Mouse (Mus musculus): ENCODE results near the gene Rpl18a. TPM values are rescaled to one million over a fixed set of nuclear protein-coding genes. Genes with fewer than 3 reads are reported as not detected.
A peak's percentile ranks its signal among the peaks of the same experiment; 100 is the strongest.

Rpl18a gene
- 2,490 and 2,569 TPM in 2 replicates for polyA plus RNA-seq (2015; fragmentation: Nextera tagmentation; extraction: Ambion mirVana)

DNA sequence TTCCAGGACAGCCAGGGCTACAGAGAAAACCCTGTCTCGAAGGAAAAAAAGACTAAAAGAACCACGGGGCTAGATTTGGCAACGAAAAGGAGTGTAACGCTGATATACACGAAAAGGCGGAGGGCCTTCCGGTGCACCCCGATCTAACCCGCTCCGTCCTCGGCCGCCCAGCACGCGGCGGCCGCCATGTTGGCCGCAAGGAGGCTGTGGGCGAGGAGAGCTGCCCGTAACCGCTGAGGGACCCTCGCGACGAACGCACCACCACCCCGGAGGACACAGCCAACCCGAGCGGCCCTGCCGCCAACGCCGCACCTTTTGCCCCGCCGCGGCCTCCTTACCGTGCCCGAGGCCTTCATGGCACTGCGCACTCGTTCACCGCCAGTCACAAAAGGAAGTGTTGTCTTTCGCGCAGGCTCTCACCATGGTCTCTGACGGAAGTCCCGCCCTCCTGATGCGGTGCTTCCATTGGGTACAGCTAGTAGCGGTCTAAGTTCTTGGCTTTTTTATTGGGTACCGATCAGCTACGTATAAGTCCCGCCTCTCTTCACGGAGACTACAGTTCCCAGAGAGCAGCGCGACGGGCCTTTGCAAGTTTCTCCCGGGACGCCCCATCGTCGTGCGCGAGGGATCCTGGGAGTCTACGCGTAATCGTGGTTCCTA is at the start of gene Rpl18a:
TSS of gene Rpl18a (minus strand) at position 392 of the 660 bp plus-strand sequence.
- Histone ChIP-seq H3K9ac (replicated peaks) (peak within 1 kb of the TSS; percentile 80), H3K4me2 (ENCODE audit: low read depth, low read length) (peak within 1 kb of the TSS; percentile 90), H3K4me3 (ENCODE audit: low read depth, low read length) (peak within 1 kb of the TSS; percentile 70), H3K4me1 (ENCODE audit: insufficient read depth) (peaks cover 22% of the 10 kb centered on the region), H3K27ac (ENCODE audit: low read depth) (peak within 1 kb of the TSS; percentile 80), H3K9me3 (ENCODE audit: low read length) (no peaks in the 10 kb centered on the region), H3K36me3 (replicated peaks; ENCODE audit: insufficient read depth, low read length) (peaks cover 20% of the 10 kb centered on the region), H3K27me3 (ENCODE audit: insufficient read depth, low read length) (peaks cover 13% of the 10 kb centered on the region)
- TF ChIP-seq CTCF (IDR thresholded peaks at IDR 0.05; ENCODE audit: low read depth) (peak; percentile 20; the same call in 1 of the 2 replicates), EP300 (IDR thresholded peaks at IDR 0.05; ENCODE audit: low read depth) (no peak)
- ATAC-seq (peak; percentile 97), DNase-seq (peak; percentile 95)
- under 1% methylated on average over 59 of the region's 60 CpGs for WGBS (ENCODE audit: insufficient replicate concordance)

DNA sequence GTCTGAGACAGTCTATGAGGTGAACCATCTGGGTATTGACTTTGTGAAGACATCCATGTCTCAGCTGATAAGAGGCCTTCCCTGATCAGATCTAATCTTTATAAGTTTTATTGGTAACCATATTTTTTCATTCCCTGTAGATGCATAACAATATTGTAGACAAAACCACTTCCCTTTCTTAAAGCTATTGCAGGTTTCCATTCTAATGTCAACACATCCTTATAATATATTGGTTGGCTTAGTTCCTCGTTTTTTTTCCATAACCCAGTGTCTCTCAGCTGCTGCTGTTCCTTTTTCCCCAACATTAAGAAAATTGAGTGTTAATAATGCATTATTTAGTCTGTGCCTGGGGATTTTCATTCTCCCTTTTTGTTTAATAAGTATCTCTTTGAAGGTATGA is 46.0 kb upstream of the Rpl18a start:
- WGBS (ENCODE audit: insufficient replicate concordance) = 16% methylated on average over 1 of the region's 1 CpGs
- Histone ChIP-seq H3K4me3 (ENCODE audit: low read depth, low read length) (no peak overlapping the region), H3K27ac (ENCODE audit: low read depth) (no peak overlapping the region), H3K27me3 (ENCODE audit: insufficient read depth, low read length) (no peaks in the 10 kb centered on the region), H3K36me3 (replicated peaks; ENCODE audit: insufficient read depth, low read length) (no peaks in the 10 kb centered on the region), H3K4me1 (ENCODE audit: insufficient read depth) (no peaks in the 10 kb centered on the region), H3K9ac (replicated peaks) (no peak overlapping the region), H3K4me2 (ENCODE audit: low read depth, low read length) (no peak overlapping the region), H3K9me3 (ENCODE audit: low read length) (no peaks in the 10 kb centered on the region)
- ATAC-seq (no peak), DNase-seq (no peak)
- TF ChIP-seq EP300 (IDR thresholded peaks at IDR 0.05; ENCODE audit: low read depth) (no peak), CTCF (IDR thresholded peaks at IDR 0.05; ENCODE audit: low read depth) (no peak)

DNA sequence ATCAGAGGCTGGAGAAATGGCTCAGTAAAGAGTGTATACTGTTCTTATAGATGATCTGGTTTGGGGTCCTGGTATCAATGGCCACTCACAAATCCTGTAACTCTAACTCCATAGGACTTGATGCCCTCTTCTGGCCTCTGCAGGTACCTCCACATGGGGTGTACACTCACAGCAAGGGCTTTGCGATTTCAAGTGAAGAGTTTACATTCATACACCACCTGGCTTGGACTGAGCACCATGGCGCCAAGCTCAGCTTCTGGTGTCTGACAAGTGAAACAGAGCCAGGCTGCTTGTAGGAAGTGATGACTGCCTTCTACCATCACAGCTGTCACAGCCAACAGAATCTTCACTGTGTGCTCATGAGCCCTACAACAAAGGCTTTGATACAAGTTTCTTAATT is 44.3 kb upstream of the Rpl18a start:
- ATAC-seq (no peak), DNase-seq (no peak)
- TF ChIP-seq CTCF (IDR thresholded peaks at IDR 0.05; ENCODE audit: low read depth) (peak; percentile 22; the same call in 1 of the 2 replicates), EP300 (IDR thresholded peaks at IDR 0.05; ENCODE audit: low read depth) (no peak)
- no peak overlapping the region for H3K4me2 ChIP-seq (ENCODE audit: low read depth, low read length)
- no peaks in the 10 kb centered on the region for H3K9me3 ChIP-seq (ENCODE audit: low read length)
- no peak overlapping the region for H3K4me3 ChIP-seq (ENCODE audit: low read depth, low read length)
- H3K27me3 ChIP-seq (ENCODE audit: insufficient read depth, low read length) = no peaks in the 10 kb centered on the region
- H3K9ac ChIP-seq (replicated peaks) = no peak overlapping the region
- 72% methylated on average over 2 of the region's 2 CpGs for WGBS (ENCODE audit: insufficient replicate concordance)
- no peak overlapping the region for H3K27ac ChIP-seq (ENCODE audit: low read depth)
- H3K36me3 ChIP-seq (replicated peaks; ENCODE audit: insufficient read depth, low read length) = no peaks in the 10 kb centered on the region
- H3K4me1 ChIP-seq (ENCODE audit: insufficient read depth) = no peaks in the 10 kb centered on the region

DNA sequence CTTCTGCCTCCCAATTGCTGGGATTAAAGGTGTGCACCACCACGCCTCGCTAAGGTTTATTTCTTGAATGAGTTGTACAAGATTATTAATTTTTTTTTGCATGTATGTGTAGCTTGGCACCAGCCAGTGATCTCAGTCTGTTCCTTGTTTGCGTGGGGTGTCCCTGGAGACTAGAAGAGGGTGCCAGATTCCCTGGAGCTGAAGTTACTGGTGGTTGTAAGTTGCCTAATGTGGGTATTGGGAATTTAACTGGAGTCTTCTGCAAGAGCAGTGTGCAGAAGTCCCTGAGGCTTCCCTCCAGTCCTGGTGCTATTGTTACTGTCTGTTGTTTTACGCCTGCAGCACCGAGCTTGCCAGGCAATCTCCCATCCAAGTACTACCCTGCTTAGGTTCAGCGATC is 40.0 kb upstream of the Rpl18a start:
- Histone ChIP-seq H3K4me1 (ENCODE audit: insufficient read depth) (no peaks in the 10 kb centered on the region), H3K4me3 (ENCODE audit: low read depth, low read length) (no peak overlapping the region), H3K9ac (replicated peaks) (no peak overlapping the region), H3K9me3 (ENCODE audit: low read length) (no peaks in the 10 kb centered on the region), H3K27me3 (ENCODE audit: insufficient read depth, low read length) (no peaks in the 10 kb centered on the region), H3K36me3 (replicated peaks; ENCODE audit: insufficient read depth, low read length) (no peaks in the 10 kb centered on the region), H3K27ac (ENCODE audit: low read depth) (no peak overlapping the region), H3K4me2 (ENCODE audit: low read depth, low read length) (no peak overlapping the region)
- DNase-seq (no peak), ATAC-seq (no peak)
- 74% methylated on average over 6 of the region's 6 CpGs for WGBS (ENCODE audit: insufficient replicate concordance)
- TF ChIP-seq CTCF (IDR thresholded peaks at IDR 0.05; ENCODE audit: low read depth) = no peak
- TF ChIP-seq EP300 (IDR thresholded peaks at IDR 0.05; ENCODE audit: low read depth) = no peak

DNA sequence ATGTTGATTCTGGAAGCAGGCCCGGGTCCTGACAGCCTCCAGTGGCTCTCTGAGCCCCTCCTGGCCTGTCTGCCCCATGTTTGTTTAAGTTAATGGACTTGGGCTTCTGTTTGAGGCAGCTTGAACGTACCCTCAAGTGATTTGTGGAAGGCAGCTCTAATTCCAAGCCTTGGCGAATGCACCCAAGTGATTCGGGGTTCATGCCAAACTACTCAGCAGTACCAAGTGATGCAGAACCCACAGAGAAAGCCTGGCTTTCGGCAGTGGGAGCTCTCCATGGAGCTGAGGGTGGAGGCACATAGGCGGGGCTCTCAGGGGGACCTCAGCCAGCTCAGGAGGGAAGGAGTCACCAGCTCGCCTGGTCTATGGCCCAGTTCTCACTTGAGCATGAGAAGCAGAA is 37.6 kb upstream of the Rpl18a start:
- 57% methylated on average over 7 of the region's 7 CpGs for WGBS (ENCODE audit: insufficient replicate concordance)
- Histone ChIP-seq H3K4me1 (ENCODE audit: insufficient read depth) (no peaks in the 10 kb centered on the region), H3K9me3 (ENCODE audit: low read length) (no peaks in the 10 kb centered on the region), H3K9ac (replicated peaks) (no peak overlapping the region), H3K27ac (ENCODE audit: low read depth) (no peak overlapping the region), H3K4me3 (ENCODE audit: low read depth, low read length) (no peak overlapping the region), H3K4me2 (ENCODE audit: low read depth, low read length) (no peak overlapping the region), H3K27me3 (ENCODE audit: insufficient read depth, low read length) (no peaks in the 10 kb centered on the region), H3K36me3 (replicated peaks; ENCODE audit: insufficient read depth, low read length) (no peaks in the 10 kb centered on the region)
- ATAC-seq (no peak), DNase-seq (no peak)
- TF ChIP-seq EP300 (IDR thresholded peaks at IDR 0.05; ENCODE audit: low read depth) (no peak), CTCF (IDR thresholded peaks at IDR 0.05; ENCODE audit: low read depth) (no peak)

DNA sequence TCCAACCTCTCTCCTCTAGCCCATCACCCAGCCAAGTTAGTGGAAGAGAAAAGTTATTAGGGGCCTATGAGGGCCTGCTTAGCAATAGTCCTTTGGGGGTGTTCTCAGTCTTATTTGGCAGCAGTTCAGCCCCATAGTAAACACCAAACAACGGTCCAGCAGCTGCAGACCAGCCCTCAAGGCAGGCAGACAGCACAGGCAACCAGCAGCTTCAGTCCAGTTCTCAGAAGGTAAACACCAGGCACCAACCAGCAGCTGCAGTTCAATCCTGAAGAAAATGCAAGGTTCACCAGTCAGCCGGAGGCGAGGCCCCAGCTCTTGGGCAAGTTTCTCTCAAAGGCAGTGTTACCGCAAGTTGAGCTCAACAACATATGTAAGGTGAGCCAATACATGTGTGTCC is 35.8 kb upstream of the Rpl18a start:
- Histone ChIP-seq H3K9me3 (ENCODE audit: low read length) (no peaks in the 10 kb centered on the region), H3K27ac (ENCODE audit: low read depth) (no peak overlapping the region), H3K4me3 (ENCODE audit: low read depth, low read length) (no peak overlapping the region), H3K9ac (replicated peaks) (no peak overlapping the region), H3K4me2 (ENCODE audit: low read depth, low read length) (no peak overlapping the region), H3K4me1 (ENCODE audit: insufficient read depth) (no peaks in the 10 kb centered on the region), H3K36me3 (replicated peaks; ENCODE audit: insufficient read depth, low read length) (no peaks in the 10 kb centered on the region), H3K27me3 (ENCODE audit: insufficient read depth, low read length) (no peaks in the 10 kb centered on the region)
- WGBS (ENCODE audit: insufficient replicate concordance) = 74% methylated on average over 4 of the region's 4 CpGs
- ATAC-seq (no peak), DNase-seq (no peak)
- no peak for TF ChIP-seq EP300 (IDR thresholded peaks at IDR 0.05; ENCODE audit: low read depth)
- no peak for TF ChIP-seq CTCF (IDR thresholded peaks at IDR 0.05; ENCODE audit: low read depth)

All from liver, postnatal 0 days (tissue).